Mouse (Mus musculus): Measurements from ENCODE around the gene Dcdc2c.

The Dcdc2c gene

GRCm38 (mm10) chr12:28552299-28552698, at the start of gene Dcdc2c:
Gene Dcdc2c (minus strand): TSS chr12:28552399.
- DNase-seq (ENCODE audit: low spot score in 2 of 2), result no peak

- DNase-seq (ENCODE audit: low spot score in 2 of 2), result no peak
These were observed 46.4 kb upstream of the Dcdc2c start for GRCm38 (mm10) chr12:28598526-28598991.

DNA sequence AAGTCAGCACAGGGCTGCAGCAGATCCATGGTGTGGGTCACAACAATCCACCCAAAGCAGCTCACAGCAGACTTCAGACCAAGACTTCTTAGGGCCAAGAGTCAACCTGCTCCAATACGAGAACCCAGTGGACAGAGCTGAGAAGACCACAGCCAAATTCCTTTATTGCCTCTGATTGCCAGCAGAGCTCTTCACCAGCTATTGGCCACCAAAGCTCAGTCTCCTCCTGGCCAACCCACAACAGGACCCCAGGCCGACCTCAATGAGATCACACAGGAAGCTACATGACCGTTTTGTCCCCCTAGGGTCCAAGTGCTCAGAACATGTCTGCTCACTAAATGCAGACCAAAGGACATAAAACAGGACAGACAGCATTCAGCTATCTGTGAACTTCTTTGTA, 45.9 kb upstream of the Dcdc2c start:
- DNase-seq (ENCODE audit: low spot score in 2 of 2), result no peak

DNA sequence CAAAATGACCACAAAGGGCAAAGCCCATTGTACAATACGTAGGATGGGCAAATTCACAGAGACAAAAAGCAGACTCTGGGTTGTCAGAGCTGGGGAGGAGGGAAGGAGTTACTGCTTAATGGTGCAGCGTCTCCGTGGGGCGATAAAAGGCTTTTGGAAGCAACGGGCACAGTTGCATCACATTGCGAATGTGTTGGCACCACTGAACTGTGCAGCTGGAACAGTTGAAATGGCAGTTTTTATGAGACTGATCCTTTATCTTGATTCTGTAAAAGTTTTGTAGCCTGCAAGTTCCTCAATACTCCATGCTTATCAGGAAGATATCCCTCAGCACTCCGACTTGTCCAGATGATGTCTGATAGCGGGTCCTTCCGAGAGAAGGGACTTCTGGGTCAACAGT, 45.5 kb upstream of the Dcdc2c start:
- DNase-seq (ENCODE audit: low spot score in 2 of 2), result no peak

DNA sequence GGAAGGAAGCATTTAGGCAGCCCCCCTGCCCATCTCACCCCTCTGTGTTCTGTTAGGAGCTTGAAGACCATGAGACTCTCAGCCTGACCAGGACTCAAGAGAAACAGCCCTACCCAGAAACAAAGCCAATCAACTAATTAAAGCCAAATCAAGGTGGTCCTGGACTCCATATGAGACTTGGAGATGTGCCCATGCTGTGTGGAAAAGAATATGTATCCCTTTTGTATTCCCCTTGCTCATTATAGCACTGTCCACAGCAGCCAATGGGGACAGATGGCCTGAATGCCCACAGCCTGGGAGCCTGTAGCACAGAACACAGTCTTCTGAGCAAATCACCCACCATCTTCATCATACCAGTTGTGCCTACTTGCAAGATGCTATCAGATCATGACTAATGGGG, 44.7 kb upstream of the Dcdc2c start:
- no peak for DNase-seq (ENCODE audit: low spot score in 2 of 2)

GRCm38 (mm10) chr12:28590428-28590827, 38.2 kb upstream of the Dcdc2c start:
- no peak for DNase-seq (ENCODE audit: low spot score in 2 of 2)

- peak; percentile 22 to 57 for DNase-seq (ENCODE audit: low spot score in 2 of 2)
These were observed 37.1 kb upstream of the Dcdc2c start for GRCm38 (mm10) chr12:28589090-28589868.

DNA sequence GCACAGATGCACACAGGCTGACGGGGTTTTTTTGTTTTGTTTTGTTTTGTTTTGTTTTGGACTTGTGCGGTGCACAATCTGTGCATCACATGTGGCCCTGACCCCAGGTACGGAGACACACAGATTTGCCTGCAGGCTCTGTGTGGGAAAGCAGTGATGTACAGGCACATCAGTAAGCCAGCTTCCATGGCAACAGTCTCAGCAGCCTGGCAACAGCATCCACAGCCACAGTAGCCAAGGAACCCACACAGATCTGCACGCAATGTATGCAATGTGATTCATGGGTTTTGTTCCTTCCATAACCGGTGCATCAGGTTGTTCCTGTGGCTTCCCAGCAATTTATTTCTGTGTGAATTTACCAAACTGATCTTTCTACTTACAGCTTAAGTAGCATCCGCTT, 35.8 kb upstream of the Dcdc2c start:
- no peak for DNase-seq (ENCODE audit: low spot score in 2 of 2)

- no peak for DNase-seq (ENCODE audit: low spot score in 2 of 2)
These were observed 31.8 kb upstream of the Dcdc2c start for GRCm38 (mm10) chr12:28584036-28584435.

DNA sequence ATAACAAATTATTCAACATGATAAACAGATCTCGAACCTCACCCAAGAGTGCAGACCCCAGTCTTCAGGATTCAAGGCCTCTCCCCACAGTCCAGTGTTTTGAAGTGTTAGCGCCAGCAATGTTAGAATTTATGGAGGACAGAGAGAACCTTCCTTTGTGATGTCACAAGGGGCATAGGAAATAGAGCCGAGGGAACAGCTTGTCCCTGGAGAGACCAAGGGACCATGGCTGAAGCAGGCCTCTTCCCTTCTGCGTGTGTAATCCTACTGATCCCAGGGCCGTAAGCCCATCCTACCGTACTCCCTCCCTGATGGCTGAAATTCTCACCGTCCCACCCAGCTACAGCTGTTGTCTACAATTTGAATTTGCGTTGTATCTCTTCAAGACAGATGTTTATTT, 30.2 kb upstream of the Dcdc2c start, which contains the start of gene Allc:
TSS of gene Allc (minus strand) at position 101 of the 400 bp plus-strand sequence.
- DNase-seq (ENCODE audit: low spot score in 2 of 2), result no peak

DNA sequence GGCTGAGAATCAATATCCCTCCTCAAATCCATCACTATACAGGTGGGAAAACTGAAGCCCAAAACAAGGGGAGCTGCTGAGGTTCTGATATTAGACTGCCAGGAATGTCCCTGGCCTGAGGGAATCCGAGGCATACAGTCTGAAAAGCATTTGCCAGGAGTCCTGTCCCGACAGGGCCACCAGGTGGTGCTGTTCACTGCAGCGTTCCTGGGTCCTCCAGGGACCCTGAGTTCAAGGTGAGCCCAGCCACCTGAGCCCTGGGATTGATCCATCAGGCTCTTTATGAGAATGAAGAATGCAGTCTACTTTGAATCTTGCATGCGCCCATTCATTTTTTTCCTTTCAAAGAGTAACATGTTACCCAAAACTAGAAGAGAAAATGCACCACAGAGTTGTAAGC, 26.9 kb upstream of the Dcdc2c start:
- no peak for DNase-seq (ENCODE audit: low spot score in 2 of 2)

DNA sequence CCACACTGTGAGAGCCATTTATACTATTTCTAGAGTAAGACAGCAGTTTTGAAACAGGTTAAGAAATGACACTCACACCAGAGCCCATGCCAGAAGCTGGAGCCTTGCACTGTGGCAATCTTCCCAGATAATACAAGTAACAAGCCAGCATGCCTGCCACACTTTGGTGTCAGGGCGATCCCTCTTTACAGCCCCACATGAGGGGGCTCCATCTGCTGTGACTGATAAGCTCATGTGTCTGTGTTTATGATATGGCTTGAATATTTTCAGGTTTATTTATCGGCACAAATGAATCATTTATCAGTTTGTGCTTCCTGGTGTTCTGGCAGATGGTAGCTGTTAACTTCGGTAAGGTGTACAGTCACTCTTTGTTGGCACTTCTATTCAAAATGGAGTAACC, 25.9 kb upstream of the Dcdc2c start:
- DNase-seq (ENCODE audit: low spot score in 2 of 2), result no peak

DNA sequence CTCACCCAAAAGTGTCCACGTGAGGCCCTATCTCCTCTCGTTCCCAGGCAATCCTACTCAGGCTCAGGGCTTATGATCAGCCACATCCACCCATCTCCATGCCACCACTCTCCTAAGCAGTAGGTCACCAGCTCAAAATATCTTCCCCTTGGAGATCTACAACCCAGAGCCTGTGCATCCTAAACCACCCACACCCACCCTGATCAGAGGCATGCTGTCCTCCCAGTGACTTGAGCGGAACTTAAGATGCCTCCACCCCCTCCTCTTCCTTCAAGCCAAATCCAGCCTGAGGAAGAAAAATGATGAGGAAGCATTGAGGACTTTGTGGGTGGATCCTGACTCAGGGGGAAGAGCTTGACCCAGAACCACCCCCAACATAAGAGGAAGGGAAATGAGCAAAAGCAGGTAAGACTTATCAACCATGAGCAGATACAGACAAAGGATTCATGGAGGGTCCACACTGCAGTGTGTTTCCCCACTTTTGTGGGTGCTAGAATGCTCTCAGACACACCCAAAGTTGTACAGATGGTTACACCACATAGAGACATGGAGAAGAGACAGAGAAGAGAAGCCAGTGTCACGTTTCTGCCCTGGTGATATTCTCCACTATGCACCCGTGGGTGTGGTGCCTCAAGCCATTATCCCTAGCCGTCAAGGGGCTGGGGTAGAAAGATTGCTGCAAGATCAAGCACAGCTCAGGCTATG, 23.3 kb upstream of the Dcdc2c start:
- no peak for DNase-seq (ENCODE audit: low spot score in 2 of 2)

- no peak for DNase-seq (ENCODE audit: low spot score in 2 of 2)
These were observed 20.0 kb upstream of the Dcdc2c start for GRCm38 (mm10) chr12:28572241-28572640.

DNA sequence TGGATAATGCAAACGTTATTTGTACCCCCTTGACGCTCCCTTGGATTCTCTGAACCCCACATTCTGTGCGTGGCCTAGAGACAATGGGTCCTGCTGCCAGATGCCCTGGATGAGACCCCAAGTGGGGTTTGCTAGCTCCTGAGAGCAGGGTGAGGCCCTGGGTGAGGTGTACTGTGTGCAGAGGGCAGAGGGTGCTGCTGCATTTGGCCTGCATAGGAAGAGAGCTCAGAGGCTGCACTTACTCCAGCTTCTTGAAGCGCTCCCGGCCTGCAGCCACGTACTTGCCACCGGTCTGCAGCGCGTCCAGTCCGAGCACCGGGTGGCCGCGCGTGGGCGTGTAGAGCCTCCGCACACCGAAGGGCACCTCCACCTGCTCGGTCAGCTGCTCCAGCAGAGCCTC, 424 bp downstream of the Dcdc2c start:
- no peak for DNase-seq (ENCODE audit: low spot score in 2 of 2)

GRCm38 (mm10) chr12:28548887-28549286, 3.3 kb downstream of the Dcdc2c start:
- no peak for DNase-seq (ENCODE audit: low spot score in 2 of 2)

DNA sequence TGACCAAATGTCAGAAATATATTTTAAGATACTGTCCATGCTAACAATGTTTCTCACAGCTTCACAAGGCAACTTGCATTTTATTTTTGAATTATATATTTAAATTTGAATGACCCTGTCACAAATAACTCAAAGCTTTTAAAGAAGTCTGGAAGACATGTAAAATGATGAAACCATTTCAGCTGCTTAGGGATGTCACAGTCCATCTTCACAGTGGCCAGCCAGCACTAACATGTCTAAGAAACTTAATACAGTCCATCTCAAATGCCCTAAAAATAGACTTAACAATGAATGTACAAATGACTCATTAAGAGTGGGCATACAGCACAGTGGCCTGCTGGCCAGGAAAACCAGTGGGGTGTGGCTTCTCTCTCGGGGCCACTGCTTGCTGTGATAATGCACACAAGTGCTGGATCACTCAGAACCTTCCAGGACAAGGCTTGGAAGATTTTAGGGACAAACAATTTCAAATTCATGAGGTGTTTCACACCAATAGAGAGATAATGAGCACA, 37.9 kb downstream of the Dcdc2c start:
- DNase-seq (ENCODE audit: low spot score in 2 of 2), result no peak

DNA sequence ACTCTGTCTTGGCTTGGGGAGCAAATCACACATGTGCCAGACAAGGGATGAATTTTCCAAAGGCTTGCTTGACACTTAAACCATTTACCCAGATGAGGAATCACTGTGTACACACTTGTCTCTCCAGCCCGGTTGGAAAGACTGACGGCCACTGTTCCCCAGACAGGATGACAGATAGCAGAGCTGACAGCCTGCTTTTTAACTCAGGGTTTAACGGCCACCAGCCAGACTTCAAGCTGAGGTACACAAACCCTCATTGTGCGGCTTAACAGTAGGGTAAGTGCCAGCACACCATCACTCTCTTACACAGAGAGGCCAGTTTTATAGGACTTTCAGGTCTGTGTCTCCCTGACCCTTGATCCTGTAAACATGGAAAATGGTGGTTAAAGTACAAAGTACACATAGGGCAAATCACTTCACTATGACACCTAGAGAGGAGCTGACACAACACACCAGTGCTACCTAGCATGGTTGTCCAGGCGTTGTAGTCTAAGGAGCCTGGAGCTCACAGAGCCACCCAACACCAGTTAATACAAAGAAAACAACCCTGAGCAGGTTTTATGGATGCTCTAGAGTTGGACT, 42.4 kb downstream of the Dcdc2c start:
- no peak for DNase-seq (ENCODE audit: low spot score in 2 of 2)

DNA sequence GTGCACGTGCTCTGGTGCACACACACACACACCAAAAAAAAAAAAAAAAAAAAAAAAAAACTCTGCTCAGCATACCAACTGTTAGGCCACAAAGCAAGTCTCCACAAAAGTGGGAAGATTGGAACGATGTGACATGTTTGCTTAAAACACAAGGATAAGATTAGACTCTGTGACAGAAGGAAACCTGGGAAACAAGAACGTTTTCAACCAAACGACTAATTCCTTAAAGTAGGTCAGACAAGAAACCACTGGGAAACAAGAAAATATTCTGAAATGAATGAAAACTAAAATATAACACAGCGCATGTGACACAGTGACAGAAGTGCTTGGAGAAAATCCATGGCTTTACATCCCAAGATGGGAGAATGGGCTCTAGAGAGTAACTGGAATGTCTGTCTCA, 57.9 kb downstream of the Dcdc2c start:
- no peak for DNase-seq (ENCODE audit: low spot score in 2 of 2)

DNA sequence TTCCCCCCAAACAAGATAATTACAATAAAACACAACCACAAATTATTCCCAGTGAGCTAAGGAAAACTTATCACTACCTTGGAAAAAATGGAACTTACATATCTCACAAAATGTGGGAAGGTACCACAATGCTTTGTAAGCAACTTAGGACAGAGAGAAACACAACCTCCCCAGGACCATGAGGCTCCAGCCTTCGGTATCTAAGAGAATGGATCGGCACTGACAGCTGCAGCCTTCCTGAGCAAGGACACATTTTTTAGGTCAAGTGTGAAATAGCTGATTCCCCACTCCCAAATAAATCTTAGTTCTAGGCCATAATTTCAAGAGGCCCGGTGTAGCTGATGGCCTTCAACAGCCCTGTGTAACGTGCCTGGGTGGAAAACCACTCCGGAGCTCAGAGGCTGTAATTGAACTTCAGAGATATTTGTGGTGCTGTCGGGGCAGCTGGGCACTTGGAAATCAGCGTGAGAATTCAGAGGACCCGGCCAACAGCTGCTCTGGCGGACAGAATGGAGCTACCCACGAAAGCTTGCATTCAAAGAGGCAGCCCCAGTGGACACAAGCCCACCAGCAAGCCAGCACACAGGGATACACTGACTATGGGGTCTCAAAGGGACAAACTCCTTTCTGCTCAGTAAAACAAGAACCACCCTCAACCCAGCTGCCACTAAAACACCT, 69.6 kb downstream of the Dcdc2c start:
- no peak for DNase-seq (ENCODE audit: low spot score in 2 of 2)

DNA sequence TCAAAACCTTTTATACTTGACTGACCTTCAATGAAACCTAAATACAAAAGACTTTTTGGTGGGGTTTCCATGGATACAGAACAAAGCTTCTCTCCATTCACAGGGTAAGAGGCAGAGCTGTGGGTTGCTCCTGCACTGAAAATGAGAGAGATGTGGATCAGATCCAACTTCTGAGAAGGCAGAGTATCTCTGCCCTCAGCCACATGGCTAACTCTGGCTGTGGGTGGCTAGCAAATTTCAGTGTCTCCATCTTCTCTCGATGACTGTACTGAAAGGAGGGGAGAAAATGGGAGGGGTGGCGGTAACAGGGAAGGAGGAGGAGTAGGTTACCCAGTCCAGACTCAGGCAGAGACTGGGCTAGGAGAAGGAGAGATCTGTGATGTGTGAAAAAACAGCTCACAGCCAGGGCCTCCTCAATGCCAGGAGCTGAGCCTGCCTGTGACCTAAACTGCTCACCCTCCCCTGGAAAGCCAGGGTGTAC, 91.2 kb downstream of the Dcdc2c start:
- DNase-seq (ENCODE audit: low spot score in 2 of 2), result no peak

DNA sequence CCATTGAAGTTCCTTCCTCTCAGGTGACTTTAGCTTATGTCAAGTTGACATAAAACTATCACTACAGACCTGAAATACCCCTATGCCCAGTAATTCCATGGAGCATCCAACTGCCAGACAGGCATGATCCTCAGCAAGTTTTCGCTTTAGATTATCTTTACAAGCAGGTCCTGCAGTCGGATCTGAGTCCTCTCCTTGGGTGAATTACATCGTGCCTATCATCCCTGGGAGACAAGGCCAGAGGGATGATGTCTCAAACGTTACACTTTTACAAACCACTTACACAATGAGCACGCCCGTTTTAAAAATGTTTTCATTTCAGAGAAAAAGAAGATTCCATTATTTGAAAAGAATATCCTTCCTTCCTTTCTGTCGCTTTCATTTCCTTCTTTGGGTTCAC, 91.7 kb downstream of the Dcdc2c start:
- no peak for DNase-seq (ENCODE audit: low spot score in 2 of 2)
